Mouse (Mus musculus) layer of hippocampus, adult 11-12 months (tissue): ENCODE data around the gene BC051142.
"Not testable (repeated sequence)": the region's sequence is repeated elsewhere in the genome, so short reads cannot be mapped to it uniquely, and the experiment has no call there.

Experiments
- DNase-seq: peaks from one replicate; pipeline ENCODE4 v3.0.0; 2022; ENCODE audit warnings: low spot score

The BC051142 gene

DNA sequence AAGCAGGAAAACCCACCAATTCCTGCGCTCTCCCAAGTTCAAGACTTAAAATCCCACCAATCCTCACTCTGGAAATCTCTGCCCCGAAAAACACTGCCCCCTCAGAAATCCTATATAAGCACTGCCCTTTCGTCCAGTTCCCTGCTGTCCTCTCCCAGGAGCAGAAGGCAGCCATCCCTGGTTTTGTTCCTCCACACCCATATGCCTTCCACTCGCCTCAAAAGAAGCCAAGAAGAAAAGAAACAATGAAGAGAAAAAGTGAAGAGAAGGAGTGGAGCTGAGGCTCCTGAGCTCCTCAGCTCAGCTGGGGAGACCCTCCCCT, 735 bp downstream of the BC051142 start:
- DNase-seq: no peak

DNA sequence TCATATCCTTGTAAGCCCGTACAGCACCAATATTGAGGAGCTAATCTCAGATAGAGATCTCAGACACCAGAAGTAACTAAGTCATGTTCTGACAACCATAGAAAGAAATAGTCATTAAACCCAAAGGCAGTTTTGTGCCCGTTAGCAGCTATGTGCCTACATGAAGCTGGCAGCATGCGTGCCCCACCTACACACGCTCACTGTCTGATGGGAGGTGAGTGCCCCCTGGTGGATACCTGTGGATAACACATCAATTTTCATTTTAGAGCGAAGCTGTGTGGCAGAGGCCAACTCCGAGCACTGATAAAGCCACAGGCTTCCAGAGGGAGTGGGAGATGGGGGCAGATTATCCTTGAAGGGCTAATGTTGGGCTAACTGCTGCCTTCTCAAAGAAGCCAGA, 12.5 kb downstream of the BC051142 start:
- peak; percentile 84 for DNase-seq

DNA sequence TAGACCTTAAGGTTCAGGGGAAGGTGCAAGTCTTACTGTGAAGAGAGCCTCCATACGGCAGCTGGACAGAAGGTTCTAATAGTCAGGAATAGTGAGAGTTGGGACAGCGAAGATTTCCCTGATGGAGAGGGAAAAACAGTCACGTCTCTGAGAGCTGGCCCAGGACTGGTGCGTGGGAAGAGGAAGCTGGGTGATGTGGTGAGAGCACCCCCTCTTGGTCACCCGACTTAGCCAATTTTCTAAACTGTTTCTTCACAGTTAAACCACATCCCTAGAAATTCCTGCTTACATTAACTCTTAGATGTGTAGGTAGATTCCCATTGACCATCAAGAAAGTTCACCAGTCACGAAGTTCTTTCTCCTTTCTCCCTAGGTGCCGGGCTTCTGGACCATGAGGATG, 21.4 kb downstream of the BC051142 start:
- no peak for DNase-seq

DNA sequence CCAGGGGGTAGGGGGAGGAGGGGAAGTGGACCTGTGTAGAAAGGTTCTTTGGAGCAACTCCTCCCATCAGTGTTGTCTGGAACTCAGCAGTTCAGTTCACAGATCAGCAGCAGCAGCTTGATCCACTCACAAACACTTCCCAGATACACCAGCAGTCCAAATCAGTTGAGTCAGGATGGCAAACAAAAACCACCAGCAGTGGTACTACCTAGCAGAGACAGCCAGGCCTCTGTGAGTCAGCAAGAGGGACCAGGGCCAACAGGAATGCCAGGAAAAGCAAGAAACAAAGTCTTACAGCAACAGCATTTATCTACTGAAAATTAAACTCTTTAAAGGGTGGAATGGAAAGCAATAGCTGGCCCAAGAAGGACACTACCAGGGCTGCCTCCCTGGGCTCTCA, 29.0 kb downstream of the BC051142 start:
- DNase-seq: no peak

DNA sequence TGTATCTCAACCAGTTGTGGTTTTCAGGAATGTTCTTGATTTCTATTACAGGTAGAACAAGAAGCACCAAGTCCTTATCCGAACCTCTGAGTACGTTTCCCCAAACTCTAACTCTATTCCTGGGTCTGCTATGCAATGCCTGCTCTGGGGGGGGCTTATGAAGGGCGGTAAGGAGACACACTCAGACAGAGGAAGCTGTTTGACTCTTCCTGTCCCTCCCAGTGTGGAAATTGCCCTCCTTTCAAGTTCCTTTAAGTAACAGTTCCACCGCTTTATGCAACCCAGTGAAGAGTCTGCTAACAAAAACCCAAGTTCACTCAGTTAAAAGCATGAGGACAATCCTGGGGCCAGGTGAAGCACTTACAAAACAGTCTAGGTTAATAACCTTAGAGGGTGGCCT, 38.5 kb downstream of the BC051142 start:
- peak; percentile 12 for DNase-seq

DNA sequence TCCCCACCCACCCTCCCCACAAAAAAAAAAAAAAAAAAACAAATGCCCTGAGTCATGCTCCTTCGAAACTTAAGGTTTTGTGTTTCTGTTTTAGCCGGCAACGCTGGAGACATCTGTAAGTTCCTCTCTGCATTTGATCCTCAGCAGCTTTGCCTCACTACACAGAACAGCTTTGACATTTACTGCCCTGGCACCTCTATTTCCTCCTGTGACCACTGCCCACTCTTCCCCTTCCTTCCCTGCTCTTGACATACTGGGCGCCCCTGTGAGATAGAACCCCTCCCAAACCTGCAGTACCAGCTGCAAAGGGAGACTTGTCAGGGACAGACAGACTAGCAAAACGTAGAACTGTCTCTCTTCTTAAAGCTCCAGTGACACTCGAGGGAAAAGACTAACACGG, 39.0 kb downstream of the BC051142 start:
- no peak for DNase-seq

DNA sequence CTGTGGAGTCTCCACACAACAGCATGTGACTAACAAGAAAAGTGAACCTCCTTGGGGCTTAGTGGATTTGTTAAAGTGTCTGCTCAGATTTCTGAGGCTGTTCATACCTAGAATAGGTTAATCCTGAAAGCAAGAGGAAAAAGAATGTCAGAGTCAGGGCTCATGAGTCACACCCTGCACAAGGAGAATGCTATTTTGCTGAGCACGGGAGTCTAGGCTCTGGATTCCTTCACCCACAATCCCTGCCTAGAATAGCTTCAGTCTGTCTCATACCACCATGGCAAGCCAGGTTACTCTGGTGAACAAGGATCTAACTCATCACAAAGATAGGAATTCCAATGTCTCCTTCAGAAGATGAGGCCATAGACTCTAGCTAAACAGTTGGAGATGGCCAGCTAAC, 40.0 kb downstream of the BC051142 start:
- no peak for DNase-seq

DNA sequence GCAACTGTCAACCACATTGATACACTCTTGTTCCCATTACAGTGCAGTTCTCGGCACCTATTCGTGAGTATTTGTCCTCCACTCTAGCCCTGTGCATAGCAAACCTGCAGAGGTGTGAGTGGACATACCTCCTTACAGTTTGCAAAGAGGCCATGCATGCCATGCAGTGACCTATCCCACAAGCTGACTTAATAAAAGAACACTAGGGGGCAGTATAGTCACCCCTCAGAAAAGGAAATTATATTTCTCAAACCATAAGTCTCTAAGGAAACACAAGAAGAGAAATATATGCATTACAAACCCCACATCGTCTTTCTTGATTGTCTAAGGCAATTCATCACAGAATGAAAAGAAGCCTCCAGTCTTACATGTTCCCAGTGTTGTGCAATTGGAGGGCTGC, 41.2 kb downstream of the BC051142 start:
- DNase-seq: peak; percentile 21

DNA sequence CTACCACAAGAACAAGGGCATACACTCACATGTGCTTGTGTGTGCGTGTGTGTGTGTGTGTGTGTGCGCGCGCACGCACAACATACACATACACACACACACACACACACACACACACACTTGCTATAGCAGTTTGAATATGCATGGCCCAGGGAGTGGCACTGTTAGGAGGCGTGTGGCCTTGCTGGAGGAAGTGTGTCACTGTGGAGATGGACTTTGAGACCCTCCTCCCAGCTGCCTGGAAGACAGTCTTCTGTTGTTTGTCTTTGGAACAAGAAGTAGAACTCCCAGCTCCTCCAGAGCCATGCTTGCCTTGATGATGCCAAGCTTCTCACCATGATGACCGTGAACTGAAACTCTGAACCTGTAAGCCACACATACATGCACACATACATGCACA, 43.4 kb downstream of the BC051142 start:
- DNase-seq: no peak

DNA sequence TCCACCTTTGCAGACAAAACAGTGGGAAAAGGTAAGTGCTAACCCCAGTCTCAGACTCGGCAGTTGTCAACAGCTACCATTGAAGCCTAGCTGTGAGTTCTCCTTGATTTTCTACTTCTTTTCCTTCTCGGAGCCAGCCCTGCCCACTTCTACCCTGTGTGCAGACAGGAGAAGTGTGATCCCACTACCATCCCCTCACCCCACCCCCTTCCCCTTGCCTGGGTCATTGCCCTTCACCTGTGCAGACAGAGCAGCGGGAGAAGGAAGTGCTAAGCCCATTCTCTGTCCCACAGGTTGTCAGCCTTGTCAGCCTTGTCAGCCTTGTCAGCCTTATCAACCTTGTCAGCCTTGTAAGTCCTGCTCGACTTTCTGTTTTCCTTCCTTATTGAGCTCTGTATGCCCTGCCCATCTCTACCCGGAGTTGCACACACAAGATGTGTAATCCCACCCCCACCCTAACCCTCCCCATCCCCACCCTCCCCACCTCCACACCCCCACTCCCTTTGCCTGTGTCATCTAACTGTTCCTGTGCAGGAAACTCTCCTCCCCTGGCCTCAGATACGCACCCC, 49.9 kb downstream of the BC051142 start:
- no peak for DNase-seq

DNA sequence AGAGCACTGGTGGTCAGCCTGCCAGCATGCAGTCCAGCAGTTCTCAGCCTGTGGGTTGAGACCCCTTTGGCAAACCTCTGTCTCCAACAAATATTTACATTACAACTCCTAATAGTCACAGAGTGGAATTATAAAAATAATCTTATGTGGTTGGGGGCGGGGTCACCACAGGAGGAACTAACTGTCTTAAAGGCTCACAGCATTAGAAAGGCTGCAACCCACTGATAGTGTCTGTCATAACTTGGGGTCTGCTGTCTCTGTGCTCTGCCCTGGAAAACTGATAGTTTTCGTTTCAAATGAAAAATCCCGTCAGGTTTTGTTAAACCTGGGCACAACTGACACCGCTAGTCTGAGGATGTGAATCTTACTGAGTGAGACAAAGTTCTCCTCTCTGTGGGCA, 59.0 kb downstream of the BC051142 start:
- no peak for DNase-seq

DNA sequence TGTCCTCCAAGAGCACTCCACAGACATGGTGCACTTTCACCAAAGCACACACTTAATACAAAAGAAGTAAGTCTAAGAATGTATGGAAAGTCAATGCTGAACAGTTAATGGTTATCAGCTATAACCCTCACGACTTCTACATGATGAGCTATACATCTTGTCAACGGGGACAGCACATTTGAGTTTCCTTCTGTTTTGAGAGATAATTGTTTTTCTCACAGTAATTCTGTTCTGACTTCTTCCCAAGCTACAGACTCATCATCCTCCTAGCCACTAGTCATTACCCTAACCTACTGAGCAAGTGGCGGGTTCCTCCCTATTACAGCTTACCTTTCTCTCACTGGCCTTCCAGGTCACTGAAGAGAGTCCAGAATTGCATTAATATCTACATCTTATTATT, 60.6 kb downstream of the BC051142 start:
- DNase-seq: no peak

DNA sequence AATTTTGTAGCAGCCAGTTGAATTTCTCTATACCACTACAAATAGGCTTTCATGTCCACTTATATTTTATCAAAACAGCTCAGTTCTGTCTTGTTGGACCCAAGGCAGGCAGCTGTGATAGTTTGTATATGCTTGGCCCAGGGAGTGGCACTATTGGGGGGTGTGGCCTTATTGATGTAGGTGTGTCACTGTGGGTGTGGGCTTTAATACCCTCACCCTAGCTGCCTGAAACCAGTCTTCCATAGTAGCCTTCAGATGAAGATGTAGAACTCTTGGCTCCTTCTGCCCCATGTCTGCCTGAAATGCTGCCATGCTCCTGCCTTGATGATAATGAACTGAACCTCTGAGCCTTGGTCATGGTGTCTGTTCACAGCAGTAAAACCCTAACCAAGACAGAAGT, 67.3 kb downstream of the BC051142 start:
- not testable (repeated sequence) for DNase-seq

DNA sequence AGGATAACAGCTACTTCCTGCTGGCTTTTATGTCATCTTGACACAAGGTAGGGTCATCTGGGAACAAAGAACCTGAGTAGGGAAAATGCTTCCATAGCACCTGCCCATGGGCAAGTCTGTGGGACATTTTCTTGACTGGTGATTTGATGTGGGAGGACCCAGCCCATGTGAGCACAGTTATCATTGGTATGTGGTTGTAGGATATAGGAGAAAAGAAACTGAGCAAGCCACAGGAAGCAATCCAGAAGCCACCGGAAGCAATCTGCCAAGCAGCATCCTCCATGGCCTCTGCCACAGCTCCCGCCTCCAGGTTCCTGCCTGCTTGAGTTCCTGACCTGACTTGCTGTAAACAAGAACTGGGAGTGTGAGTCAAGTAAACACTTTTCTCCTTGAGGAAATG, 71.9 kb downstream of the BC051142 start:
- no peak for DNase-seq

DNA sequence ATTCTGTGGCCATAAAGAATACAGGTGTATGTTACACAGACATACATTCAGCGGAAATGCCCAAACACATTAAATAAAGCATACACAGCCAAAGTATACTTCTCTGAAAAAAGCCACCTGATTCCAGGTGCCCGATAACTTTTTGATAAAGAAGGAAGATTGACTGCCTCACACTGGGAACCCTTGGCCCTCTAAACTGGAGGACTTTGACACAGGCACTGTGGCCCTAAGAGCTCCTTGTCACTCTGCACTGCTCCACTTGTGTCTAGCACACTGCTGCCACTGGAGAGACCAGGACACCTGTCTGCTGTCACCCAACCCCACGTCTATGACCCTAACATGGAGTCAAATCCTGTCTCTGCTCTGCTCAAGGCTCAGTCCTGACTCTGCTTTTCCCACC, 76.4 kb downstream of the BC051142 start:
- no peak for DNase-seq

DNA sequence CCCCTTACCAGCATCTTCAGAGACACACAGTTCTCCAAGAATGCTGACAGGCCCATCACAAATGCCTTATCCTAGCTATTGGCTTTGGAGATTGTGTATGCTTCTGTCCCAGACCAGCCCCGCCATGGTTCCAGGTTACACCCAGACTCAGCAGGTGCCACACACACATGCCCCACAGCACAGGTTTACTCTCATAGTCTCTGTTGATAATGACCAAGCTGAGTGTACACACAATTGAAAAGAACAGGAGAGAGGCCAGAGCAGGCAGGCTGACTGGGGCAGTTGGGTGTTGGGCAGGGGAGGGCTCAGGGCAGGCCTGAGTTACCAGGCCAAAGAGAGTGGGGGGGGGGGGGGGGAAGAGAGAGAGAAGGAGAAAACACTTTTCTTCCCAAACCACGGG, 77.8 kb downstream of the BC051142 start:
- no peak for DNase-seq

DNA sequence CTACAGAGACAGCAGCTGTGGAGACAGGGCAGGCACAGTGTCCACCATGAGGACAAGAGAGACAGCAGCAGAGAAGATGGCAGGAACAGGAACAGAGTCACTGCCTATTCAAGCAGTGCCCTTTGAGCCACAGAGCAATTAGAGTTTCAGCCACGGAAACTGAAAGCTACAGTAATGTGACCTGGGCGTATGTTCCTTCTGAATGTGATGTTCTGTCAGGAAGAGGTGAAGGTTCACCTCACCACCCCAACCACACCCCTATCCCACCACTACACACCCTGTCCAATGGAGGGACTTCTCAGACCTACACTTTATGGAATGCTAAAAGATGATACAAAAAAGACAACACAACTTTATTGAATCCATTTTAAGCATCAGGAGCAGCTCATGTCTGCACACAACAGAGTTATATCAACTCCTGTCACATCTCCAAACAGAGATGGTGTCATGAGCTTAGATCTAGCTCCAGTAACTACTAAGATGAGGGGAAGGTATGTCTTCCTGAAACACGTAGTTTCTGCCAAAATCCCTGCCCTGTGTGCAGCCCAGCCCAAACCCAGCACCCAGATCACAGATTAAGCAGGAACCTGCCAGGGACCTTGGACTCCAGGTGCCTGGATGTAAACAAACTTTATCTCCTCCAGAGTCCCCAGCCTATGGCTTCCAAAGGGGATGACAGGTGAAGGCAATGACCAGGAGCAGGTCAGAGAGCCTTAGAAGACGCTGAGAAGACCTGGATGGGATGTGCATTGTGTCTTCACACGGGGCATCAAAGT, 78.8 kb downstream of the BC051142 start, which contains the start of gene Btnl4:
Gene Btnl4, minus strand, starts transcription at position 81 of the 776 bp plus-strand sequence.
- DNase-seq: not testable (repeated sequence)

DNA sequence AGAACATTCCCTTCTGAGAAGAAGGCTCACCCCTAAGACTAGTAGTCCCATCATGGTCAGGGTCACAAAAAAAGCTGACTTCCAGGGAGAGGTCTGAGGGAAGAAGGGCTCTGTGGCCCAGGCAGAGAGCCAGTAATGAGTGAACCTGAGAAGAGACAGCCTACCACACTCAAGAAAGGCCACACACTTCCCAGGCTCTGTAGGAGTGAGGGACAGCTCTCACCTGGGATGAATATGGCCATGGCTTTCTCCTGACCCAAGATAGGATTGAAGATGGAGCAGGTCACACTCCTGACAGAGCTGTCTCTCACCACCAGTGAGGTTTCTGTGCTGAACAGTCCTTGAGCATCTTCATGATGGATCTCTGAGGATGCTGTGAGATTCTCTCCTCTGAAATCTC, 94.2 kb downstream of the BC051142 start:
- no peak for DNase-seq

DNA sequence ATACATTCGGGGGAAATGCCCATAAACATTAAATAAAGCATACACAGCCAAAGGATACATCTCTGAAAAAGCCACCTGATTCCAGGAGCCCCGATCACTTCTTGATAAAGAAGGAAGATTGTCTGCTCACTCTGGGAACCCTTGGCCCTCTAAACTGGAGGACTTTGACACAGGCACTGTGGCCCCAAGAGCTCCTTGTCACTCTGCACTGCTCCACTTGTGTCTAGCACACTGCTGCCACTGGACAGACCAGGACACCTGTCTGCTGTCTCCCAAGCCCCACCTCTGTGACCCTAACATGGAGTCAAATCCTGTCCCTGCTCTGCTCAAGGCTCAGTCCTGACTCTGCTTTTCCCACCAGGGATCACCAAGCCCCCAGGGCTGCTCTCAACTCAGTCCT, 96.5 kb downstream of the BC051142 start:
- not testable (repeated sequence) for DNase-seq

DNA sequence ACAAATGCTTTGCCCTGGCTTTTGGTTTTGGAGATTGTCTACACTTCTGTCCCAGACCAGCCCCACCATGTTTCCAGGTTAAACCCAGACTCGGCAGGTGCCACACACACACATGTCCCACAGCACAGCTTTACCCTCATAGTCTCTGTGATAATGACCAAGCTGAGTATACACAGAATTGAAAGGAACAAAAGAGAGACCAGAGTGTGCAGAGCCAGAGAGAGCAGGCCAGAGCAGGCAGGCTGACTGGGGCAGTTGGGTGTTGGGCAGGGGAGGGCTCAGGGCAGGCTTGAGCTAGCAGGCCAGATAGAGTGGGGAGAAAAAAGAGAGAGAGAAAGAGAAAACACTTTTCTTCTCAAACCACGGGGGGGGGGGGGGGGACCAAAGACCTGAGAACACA, 97.9 kb downstream of the BC051142 start:
- DNase-seq: no peak

DNA sequence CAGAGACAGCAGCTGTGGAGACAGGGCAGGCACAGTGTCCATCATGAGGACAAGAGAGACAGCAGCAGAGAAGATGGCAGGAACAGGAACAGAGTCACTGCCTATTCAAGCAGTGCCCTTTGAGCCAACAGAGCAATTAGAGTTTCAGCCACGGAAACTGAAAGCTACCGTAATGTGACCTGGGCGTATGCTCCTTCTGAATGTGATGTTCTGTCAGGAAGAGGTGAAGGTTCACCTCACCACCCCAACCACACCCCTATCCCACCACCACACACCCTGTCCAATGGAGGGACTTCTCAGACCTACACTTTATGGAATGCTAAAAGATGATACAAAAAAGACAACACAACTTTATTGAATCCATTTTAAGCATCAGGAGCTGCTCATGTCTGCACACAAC, 98.7 kb downstream of the BC051142 start:
- not testable (repeated sequence) for DNase-seq

DNA sequence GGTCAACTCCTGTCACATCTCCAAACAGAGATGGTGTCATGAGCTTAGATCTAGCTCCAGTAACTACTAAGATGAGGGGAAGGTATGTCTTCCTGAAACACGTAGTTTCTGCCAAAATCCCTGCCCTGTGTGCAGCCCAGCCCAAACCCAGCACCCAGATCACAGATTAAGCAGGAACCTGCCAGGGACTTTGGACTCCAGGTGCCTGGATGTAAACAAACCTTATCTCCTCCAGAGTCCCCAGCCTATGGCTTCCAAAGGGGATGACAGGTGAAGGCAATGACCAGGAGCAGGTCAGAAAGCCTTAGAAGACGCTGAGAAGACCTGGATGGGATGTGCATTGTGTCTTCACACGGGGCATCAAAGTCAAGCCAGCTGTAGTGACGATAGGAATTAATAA, 99.1 kb downstream of the BC051142 start:
- DNase-seq: not testable (repeated sequence)

DNA sequence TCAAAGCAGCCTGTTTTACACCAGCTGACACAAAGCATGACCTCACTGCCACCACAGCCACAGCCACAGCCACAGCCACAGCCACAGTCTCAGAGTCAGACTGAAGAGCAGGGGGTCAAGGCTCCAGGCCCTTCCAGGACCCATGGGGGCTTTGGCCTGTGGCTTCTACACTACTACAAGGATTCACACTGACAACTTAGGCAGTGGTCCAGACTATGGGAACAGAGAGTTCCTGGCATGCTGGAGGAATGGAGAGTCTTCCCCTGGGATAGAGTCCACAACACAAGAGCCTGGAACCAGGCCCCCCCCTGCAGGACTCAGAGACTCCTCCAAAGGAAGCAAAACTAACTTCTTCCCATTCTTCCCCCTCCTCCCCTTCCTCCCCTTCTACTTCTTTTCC, 109.0 kb downstream of the BC051142 start:
- no peak for DNase-seq
